Mouse (Mus musculus): ENCODE measurements around the gene Rps16.

The Rps16 gene

DNA sequence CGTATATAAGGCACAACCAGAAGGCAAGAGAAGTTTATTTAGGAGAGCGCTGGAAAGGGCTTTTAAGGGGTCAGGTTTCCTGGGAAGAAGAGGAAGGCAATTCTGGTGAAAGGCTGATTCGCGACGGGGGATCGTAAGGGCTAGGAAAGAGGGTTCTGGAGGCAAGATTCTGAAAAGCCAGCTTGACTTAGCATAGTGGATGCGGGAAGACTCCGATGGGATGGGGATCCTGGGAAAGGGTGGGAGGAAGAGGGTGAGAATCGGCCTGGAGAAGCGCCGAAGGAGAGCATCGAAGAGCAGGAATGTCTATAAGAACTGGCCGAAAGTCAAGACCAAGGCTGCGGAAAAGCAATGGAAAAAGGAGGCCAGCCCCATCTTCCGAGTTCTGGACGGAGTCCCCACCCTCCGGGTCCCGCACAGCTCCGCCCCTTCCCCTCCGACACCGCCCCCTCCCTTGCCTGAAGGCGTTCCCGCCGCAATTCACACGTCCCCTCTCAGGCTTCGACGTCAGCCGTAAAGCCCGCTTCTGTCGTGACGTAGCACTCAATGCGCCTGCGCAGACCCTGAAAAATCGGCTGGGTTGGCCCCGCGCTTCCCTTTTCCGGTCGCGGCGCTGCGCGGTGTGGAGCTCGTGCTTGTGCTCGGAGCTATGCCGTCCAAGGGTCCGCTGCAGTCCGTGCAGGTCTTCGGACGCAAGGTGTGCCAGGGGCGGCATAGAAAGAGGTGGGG lies at the start of gene Rps16:
Rps16 (plus strand) TSS at position 498 of the 729 bp plus-strand sequence.
- H3K36me3 ChIP-seq (ENCODE audit: control insufficient read depth, insufficient read depth, low read length, poor library complexity, severe bottlenecking), result peaks cover 15% of the 10 kb centered on the region
- peak; percentile 98 for DNase-seq (ENCODE audit: low read depth, low spot score)
- H3K27me3 ChIP-seq (ENCODE audit: control insufficient read depth, insufficient read depth, low read length, poor library complexity, severe bottlenecking), result no peaks in the 10 kb centered on the region

DNA sequence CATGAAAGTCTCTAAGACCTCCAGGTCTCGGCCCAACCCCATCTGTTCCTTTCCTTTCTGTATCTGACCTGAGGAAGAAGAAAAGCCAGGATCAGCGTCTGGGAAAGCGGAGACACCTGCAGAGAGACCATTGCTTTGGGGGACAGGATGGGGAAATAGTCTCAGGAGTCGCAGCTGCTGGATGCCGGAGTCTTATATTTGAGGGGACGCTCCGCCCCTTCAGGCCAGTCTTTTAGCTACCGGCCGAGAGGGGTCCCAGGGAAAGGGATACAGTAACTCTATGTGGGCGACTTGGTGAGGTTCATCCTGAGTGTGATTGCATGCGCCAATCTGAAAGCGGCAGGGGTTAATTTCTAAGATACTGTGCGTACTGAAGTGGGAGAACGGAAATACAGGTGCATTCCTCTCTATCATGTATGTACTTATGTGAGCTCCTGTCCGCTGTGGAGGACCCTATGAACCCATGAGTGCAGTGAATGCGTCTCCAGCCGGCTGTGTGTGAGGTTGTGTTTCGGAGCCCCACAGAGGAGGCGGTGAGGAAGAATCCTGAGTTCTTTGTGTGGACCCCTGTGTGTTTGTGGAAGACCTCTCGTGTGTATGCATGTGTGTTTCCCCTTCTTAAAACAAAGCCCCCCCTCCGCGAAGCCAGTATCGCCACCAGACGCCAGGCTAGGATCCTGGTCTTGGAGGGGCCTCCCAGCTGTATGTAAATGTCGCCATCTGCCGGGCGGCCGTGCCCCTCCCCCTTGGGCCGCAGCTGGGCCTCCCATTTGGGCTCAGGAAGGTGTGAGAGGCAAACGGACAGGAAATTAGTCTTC lies 48.6 kb upstream of the Rps16 start, which contains the start of gene Dll3:
Dll3 (minus strand) TSS at position 623 of the 818 bp plus-strand sequence.
- peak; percentile 59 for DNase-seq (ENCODE audit: low read depth, low spot score)
- no peaks in the 10 kb centered on the region; the same call in 1 of the 2 replicates for H3K27me3 ChIP-seq (ENCODE audit: control insufficient read depth, insufficient read depth, low read length, poor library complexity, severe bottlenecking)
- H3K36me3 ChIP-seq (ENCODE audit: control insufficient read depth, insufficient read depth, low read length, poor library complexity, severe bottlenecking), result peaks cover 2% of the 10 kb centered on the region; the same call in 1 of the 2 replicates

DNA sequence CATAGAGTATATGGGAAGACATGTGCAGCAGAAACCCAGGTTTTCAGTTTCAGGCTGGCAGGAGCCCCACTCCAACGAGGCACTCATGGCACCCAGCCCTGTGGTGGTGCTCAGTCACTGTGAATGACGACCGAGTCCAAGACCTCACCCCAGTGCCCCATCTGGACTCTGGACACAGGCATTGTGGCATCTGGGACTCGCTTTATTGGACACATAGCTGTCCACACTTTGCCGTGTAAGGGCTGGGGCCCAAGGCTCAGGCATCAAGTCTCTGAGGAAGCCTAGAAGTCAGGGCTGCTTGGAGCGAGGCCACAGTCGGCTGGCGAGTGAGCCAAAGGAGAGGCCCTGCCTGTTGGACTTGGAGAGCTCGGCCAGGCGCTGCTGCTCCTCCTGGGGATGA lies 44.8 kb upstream of the Rps16 start:
- H3K36me3 ChIP-seq (ENCODE audit: control insufficient read depth, insufficient read depth, low read length, poor library complexity, severe bottlenecking), result peaks cover 4% of the 10 kb centered on the region; the same call in 1 of the 2 replicates
- no peaks in the 10 kb centered on the region; the same call in 1 of the 2 replicates for H3K27me3 ChIP-seq (ENCODE audit: control insufficient read depth, insufficient read depth, low read length, poor library complexity, severe bottlenecking)
- DNase-seq (ENCODE audit: low read depth, low spot score), result no peak

DNA sequence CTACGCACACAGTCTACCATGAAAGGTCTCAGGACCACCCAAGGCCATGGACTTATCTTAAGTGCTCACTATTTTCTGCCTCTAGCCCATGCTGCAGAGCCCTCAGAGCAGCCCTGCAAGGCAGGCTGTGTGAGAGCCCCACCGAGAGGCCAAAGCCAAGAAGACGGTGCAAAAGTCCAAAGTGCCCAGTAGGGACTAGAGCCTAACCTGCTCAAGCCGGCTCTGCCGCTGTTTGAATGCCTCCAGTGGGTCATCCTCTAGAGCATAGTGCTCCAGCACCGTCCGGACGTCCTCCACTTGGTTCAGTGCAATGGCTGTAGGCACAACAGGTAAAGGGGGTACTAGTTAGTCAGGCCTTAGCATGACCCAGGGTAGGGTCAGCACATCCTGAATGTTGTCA lies 44.2 kb upstream of the Rps16 start:
- Histone ChIP-seq H3K27me3 (ENCODE audit: control insufficient read depth, insufficient read depth, low read length, poor library complexity, severe bottlenecking) (no peaks in the 10 kb centered on the region; the same call in 1 of the 2 replicates), H3K36me3 (ENCODE audit: control insufficient read depth, insufficient read depth, low read length, poor library complexity, severe bottlenecking) (peaks cover 4% of the 10 kb centered on the region; the same call in 1 of the 2 replicates)
- DNase-seq (ENCODE audit: low read depth, low spot score), result no peak

DNA sequence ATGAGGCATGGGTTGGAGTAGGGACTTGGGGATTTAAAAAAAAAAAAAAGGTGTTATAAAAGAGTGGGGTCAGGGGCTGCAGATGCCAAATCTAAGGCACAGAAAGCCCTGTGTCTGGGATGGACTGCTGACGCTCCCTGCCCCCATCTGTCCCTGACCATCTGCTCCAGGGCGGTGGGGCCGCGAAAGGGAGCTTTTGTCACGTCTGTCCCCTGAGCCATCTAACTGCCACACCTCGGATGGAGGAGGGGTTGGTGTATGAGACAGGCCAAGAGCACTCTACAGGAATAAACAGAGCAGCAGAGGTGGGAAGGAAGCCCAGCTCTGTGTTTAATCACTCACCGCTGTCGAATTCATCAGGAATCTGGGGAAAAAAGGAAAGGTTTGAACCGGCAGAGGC lies 40.7 kb upstream of the Rps16 start:
- no peak for DNase-seq (ENCODE audit: low read depth, low spot score)
- Histone ChIP-seq H3K27me3 (ENCODE audit: control insufficient read depth, insufficient read depth, low read length, poor library complexity, severe bottlenecking) (no peaks in the 10 kb centered on the region), H3K36me3 (ENCODE audit: control insufficient read depth, insufficient read depth, low read length, poor library complexity, severe bottlenecking) (peaks cover 4% of the 10 kb centered on the region; the same call in 1 of the 2 replicates)

DNA sequence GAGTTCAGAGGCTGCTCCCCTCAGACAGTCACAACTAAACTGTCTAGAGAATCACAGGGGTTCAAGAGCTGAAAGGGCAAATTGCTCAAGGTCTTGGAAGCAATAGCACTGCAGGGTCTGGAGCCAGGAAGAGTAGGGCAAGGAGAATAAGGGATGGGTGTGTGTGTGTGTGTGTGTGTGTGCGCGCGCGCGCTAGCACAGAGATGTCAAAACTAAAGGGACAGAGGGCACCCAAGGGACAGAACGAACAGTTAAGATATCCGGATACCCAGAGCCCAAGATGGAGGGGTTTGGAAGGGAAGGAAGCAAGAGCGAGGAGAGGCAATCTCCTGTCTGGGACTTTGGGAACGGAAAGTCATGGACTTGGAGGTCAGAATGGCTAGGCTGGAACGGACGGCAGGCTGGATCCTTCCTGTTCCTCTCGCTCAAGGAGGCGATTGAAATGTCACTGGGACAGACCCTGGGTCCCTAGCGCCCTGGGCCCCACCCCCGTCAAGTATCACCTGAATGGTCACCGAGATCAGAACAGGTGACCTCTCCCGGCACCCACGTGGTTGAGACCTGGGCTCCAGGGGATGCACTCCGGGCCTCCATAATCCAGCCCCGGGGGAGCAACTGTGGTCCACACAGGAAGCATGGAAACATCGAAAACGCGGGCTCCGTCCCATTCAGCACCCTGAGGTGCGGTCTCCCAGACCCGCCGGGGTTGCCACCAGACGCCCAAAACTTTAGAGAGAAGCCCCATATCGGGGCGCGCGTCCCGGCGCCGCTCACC lies 39.1 kb upstream of the Rps16 start:
- H3K36me3 ChIP-seq (ENCODE audit: control insufficient read depth, insufficient read depth, low read length, poor library complexity, severe bottlenecking), result peaks cover 7% of the 10 kb centered on the region; the same call in 1 of the 2 replicates
- DNase-seq (ENCODE audit: low read depth, low spot score), result no peak
- H3K27me3 ChIP-seq (ENCODE audit: control insufficient read depth, insufficient read depth, low read length, poor library complexity, severe bottlenecking), result no peaks in the 10 kb centered on the region

DNA sequence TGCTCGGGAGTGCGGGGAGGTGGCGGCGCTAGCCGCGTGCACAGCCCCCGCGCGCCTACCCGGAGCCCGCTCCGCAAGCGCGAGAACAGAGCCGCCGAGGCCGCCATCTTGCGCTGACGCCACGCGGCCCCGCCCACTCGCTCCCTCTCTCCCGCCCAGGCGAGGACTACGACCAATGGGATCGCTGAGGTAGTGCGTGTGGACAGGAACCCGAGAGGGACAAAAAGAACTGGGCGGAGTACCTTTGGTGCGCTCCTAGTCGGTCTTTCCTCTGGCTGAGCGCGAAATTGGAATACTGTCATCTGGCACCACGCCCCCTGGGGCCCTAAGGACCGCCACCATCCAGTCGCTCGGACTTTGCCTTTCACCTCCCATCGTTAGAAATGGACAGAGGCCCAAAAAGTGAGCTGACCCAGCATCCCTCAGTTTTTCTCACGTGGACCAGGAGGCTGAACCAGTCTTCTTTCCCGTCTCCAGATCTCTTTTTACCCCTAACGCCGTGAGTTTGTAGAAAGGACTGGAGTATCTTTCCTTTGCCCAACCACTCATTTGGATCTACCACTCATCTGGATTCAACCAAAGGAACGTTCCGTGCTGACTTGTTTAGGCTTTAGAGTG lies 38.4 kb upstream of the Rps16 start, which contains the start of gene Timm50:
Timm50 (minus strand) TSS at position 147 of the 618 bp plus-strand sequence.
- DNase-seq (ENCODE audit: low read depth, low spot score), result peak; percentile 96

DNA sequence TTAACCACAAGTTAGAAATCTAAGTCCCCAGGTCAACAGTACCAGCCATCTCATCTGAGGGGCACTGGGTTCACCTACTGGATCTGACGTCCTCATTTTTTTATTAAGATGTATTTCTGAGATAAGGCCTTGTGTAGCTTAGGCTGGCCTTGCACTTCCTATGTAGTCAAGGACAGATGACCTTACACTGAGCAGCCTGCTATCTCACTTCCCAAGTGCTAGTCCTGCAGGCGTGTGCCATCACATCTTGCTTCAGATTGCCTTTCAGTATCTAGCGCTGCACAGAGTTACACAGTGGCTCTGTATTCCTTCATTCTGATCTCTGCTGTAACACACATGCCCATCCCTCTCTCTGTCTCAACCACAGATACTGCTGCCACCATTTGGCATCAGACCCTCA lies 32.4 kb upstream of the Rps16 start:
- Histone ChIP-seq H3K36me3 (ENCODE audit: control insufficient read depth, insufficient read depth, low read length, poor library complexity, severe bottlenecking) (peaks cover 24% of the 10 kb centered on the region), H3K27me3 (ENCODE audit: control insufficient read depth, insufficient read depth, low read length, poor library complexity, severe bottlenecking) (no peaks in the 10 kb centered on the region)
- DNase-seq (ENCODE audit: low read depth, low spot score), result no peak

More for the DNA sequence above, 38.4 kb upstream of the Rps16 start, which contains the start of gene Timm50:
- Histone ChIP-seq H3K27me3 (ENCODE audit: control insufficient read depth, insufficient read depth, low read length, poor library complexity, severe bottlenecking) (no peaks in the 10 kb centered on the region), H3K36me3 (ENCODE audit: control insufficient read depth, insufficient read depth, low read length, poor library complexity, severe bottlenecking) (peaks cover 10% of the 10 kb centered on the region; the same call in 1 of the 2 replicates)

DNA sequence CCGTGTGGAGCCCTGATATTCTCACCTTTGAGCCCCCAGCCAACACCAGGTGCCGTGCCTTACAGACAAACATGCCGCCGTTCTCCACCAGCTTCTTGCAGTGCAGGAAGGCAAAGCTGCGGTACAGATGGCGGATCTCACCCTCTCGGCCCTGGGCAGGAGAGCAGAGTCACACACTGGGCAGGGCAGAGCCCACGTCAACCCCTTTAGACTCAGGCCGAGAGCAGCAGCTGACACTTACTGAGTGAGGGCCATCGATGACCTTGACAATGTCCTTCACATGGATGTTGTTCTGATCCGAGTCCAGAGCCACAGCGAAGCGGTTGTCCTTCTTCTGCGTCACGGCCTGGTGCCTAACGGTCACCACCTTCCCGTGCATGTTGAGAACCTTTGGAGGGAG lies 31.7 kb upstream of the Rps16 start:
- no peak for DNase-seq (ENCODE audit: low read depth, low spot score)
- H3K36me3 ChIP-seq (ENCODE audit: control insufficient read depth, insufficient read depth, low read length, poor library complexity, severe bottlenecking), result peaks cover 27% of the 10 kb centered on the region
- H3K27me3 ChIP-seq (ENCODE audit: control insufficient read depth, insufficient read depth, low read length, poor library complexity, severe bottlenecking), result no peaks in the 10 kb centered on the region

DNA sequence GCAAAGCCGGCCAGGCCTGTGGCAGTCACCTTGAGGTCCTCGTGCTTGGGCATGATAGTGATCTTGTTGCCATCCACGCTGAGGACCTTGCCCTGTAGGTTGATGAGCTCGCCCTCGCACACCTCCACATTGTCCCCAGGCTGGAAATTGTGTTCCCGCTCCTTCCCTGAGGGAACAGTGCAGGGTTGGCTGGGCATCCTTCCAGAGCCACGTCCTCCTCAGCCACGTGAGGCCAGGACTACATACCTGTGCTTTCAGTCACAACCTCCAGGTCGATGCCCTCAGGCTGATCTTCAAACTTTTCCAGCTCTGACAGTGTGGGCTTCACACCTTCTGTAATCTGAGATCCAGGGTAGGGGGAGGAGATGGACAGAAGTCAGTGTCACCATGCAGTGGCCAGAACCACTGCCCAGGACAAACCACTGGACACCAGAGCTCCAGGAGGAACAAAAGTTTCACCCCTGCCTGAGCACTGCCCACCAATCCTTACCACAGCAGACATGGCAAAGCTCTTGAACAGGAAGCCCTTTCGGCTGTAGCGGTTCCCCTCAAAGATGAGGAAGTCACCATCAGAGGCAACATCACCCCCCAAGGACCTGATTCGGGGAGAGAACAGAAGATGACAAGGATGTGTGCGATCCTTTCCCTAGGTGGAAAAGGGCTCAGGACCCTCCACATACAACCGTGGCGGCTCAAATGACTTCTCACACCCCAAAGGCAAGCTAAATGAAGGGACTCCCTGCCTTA lies 28.3 kb upstream of the Rps16 start:
- no peak for DNase-seq (ENCODE audit: low read depth, low spot score)
- H3K27me3 ChIP-seq (ENCODE audit: control insufficient read depth, insufficient read depth, low read length, poor library complexity, severe bottlenecking), result no peaks in the 10 kb centered on the region
- peaks cover 23% of the 10 kb centered on the region for H3K36me3 ChIP-seq (ENCODE audit: control insufficient read depth, insufficient read depth, low read length, poor library complexity, severe bottlenecking)

DNA sequence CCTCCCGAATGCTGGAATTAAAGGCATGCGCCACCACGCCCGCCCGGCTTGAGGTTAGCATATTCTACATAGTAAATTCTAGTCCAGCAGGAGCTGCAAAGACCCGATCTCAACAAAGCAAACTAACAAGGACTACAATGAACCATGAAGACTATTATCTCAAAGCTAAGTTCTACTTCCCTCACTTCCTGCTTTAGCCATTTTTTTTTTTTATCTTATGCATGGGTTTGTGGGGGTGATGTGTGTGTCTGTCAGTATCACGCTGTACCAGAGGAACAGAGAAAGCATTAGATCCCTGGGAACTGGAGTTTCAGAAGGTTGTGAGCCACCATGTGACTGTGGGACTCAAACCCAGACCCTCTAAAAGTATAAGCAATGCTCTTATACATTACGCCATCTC lies 25.2 kb upstream of the Rps16 start:
- DNase-seq (ENCODE audit: low read depth, low spot score), result no peak
- Histone ChIP-seq H3K27me3 (ENCODE audit: control insufficient read depth, insufficient read depth, low read length, poor library complexity, severe bottlenecking) (no peaks in the 10 kb centered on the region), H3K36me3 (ENCODE audit: control insufficient read depth, insufficient read depth, low read length, poor library complexity, severe bottlenecking) (peaks cover 18% of the 10 kb centered on the region)

DNA sequence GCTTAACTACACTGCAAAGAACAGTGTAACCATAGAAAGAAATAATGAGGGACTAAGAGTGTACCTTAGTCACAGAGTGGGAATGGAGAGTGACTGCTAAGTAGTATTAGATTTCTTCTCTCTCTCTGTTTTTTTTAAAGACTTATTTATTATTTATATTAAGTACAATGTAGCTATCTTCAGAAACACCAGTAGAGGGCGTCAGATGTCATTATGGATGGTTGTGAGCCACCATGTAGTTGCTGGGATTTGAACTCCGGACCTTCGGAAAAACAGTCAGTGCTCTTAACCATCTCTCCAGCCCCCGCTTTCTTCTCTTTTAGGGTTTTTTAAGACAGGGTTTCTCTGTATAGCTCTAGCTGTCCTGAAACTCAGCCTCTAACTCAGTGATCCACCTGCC lies 24.0 kb upstream of the Rps16 start:
- peaks cover 16% of the 10 kb centered on the region for H3K36me3 ChIP-seq (ENCODE audit: control insufficient read depth, insufficient read depth, low read length, poor library complexity, severe bottlenecking)
- no peaks in the 10 kb centered on the region for H3K27me3 ChIP-seq (ENCODE audit: control insufficient read depth, insufficient read depth, low read length, poor library complexity, severe bottlenecking)
- peak; percentile 35 for DNase-seq (ENCODE audit: low read depth, low spot score)

DNA sequence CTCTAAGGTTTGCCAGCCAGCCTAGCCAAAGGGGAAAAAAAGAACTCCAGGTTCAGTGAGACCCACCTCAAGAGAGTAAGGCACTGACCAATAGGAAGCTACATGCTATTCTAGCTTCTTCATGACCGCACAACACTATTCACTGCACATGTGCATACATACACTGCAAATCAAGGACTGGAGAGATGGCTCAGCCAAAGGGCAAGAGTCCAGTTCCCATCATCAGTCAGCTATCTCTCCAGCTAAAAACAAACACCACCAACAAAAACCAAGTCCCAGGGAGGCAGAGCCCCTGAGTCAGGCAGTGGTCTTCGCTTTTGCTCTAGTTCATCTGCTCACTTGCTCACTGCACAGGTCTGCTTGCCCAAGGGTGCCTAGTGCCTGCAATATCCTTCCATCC lies 22.2 kb upstream of the Rps16 start:
- H3K36me3 ChIP-seq (ENCODE audit: control insufficient read depth, insufficient read depth, low read length, poor library complexity, severe bottlenecking), result peaks cover 15% of the 10 kb centered on the region
- no peak for DNase-seq (ENCODE audit: low read depth, low spot score)
- no peaks in the 10 kb centered on the region for H3K27me3 ChIP-seq (ENCODE audit: control insufficient read depth, insufficient read depth, low read length, poor library complexity, severe bottlenecking)
